Mouse (Mus musculus): Measurements from ENCODE around the gene Asb6. TPM values are rescaled to one million over a fixed set of nuclear protein-coding genes. Genes with fewer than 3 reads are reported as not detected.
A peak's percentile ranks its signal among the peaks of the same experiment; 100 is the strongest.

The Asb6 gene
- polyA plus RNA-seq, 1 experiment = 31.7 TPM

- no peak within 1 kb of the TSS; the same call in 1 of the 2 replicates for H3K27ac ChIP-seq (ENCODE audit: insufficient read depth, low read depth, low read length)
- WGBS = under 1% methylated on average over 44 of the region's 44 CpGs
- H3K36me3 ChIP-seq (ENCODE audit: control insufficient read depth, insufficient read depth, low read length) = no peaks in the 10 kb centered on the region
- no peaks in the 10 kb centered on the region for H3K27me3 ChIP-seq (ENCODE audit: control insufficient read depth, insufficient read depth, low read length)
- TF ChIP-seq POLR2A (IDR thresholded peaks at IDR 0.05; ENCODE audit: low read depth, low read length) (peak; percentile 50), CTCF (IDR thresholded peaks at IDR 0.05; ENCODE audit: extremely low read depth, insufficient read length, insufficient replicate concordance, low read depth, low read length) (no peak)
- H3K4me3 ChIP-seq (ENCODE audit: low read depth, low read length) = peak within 1 kb of the TSS; percentile 75
- peaks cover 8% of the 10 kb centered on the region; the same call in 1 of the 2 replicates for H3K4me1 ChIP-seq (ENCODE audit: control insufficient read depth, insufficient read depth, insufficient read length, low read length)
Observed at GRCm38 (mm10) chr2:30807648-30808295, 22.4 kb downstream of the Asb6 start, which contains the start of gene Ntmt1. Ntmt1 (plus strand) TSS chr2:30807826.

DNA sequence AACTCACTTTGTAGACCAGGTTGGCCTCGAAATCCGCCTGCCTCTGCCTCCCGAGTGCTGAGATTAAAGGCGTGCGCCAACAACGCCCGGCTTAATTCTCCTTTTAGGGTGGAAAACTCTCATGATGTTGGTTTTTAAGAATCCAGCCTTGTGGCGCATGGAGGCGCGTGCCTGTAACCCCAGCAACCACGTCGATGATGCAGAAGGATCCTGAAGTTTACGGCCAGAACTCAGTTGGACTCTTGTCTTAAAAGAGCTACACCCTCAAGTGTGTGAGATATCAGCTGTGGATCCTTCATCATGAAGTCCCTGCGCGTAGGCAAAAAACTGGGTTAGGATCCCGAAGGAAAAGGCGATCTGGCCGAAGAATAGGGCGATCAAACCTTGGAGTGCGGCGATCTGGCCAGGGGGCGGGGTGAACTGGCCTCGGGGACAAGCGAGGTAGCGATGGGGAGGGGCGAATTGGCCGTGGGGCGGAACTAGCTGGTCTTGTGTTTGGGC, 22.9 kb downstream of the Asb6 start:
- Histone ChIP-seq H3K27me3 (ENCODE audit: control insufficient read depth, insufficient read depth, low read length) (0 out of 2 replicates have a peak, but pooled peaks cover under 1% of the 10 kb centered on the region), H3K4me3 (ENCODE audit: low read depth, low read length) (peak overlapping the region; percentile 75), H3K27ac (ENCODE audit: insufficient read depth, low read depth, low read length) (no peak overlapping the region; the same call in 1 of the 2 replicates), H3K36me3 (ENCODE audit: control insufficient read depth, insufficient read depth, low read length) (no peaks in the 10 kb centered on the region), H3K4me1 (ENCODE audit: control insufficient read depth, insufficient read depth, insufficient read length, low read length) (peaks cover 8% of the 10 kb centered on the region; the same call in 1 of the 2 replicates)
- TF ChIP-seq CTCF (IDR thresholded peaks at IDR 0.05; ENCODE audit: extremely low read depth, insufficient read length, insufficient replicate concordance, low read depth, low read length) (no peak), POLR2A (IDR thresholded peaks at IDR 0.05; ENCODE audit: low read depth, low read length) (no peak)
- 5% methylated on average over 28 of the region's 28 CpGs for WGBS

DNA sequence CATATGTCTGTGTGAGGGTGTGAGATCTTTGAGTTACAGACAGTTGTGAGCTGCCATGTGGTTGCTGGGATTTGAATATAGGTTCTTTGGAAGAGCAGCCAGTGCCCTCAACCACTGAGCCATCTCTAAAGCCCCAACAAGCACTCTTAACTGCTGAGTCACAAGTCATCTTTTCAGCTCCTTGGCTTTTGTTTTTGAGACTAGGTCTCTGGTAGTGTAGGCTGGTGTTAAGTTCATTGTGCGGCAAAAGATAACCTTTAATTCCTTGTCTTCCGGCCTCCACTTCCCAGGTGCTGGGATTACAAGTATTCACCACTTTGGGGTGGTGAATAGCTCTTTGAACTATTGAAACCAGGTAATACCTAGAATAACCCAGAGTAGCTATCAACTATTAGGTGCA, 24.1 kb downstream of the Asb6 start:
- TF ChIP-seq CTCF (IDR thresholded peaks at IDR 0.05; ENCODE audit: extremely low read depth, insufficient read length, insufficient replicate concordance, low read depth, low read length) = no peak
- TF ChIP-seq POLR2A (IDR thresholded peaks at IDR 0.05; ENCODE audit: low read depth, low read length) = no peak
- H3K27ac ChIP-seq (ENCODE audit: insufficient read depth, low read depth, low read length) = no peak overlapping the region
- WGBS = 99% methylated on average over 2 of the region's 2 CpGs
- H3K27me3 ChIP-seq (ENCODE audit: control insufficient read depth, insufficient read depth, low read length) = peaks cover 11% of the 10 kb centered on the region
- H3K36me3 ChIP-seq (ENCODE audit: control insufficient read depth, insufficient read depth, low read length) = no peaks in the 10 kb centered on the region
- no peak overlapping the region for H3K4me3 ChIP-seq (ENCODE audit: low read depth, low read length)
- peaks cover 16% of the 10 kb centered on the region for H3K4me1 ChIP-seq (ENCODE audit: control insufficient read depth, insufficient read depth, insufficient read length, low read length)

- 77% methylated on average over 3 of the region's 3 CpGs for WGBS
- TF ChIP-seq CTCF (IDR thresholded peaks at IDR 0.05; ENCODE audit: extremely low read depth, insufficient read length, insufficient replicate concordance, low read depth, low read length) (no peak), POLR2A (IDR thresholded peaks at IDR 0.05; ENCODE audit: low read depth, low read length) (no peak)
- Histone ChIP-seq H3K27ac (ENCODE audit: insufficient read depth, low read depth, low read length) (no peak within 1 kb of the TSS), H3K4me1 (ENCODE audit: control insufficient read depth, insufficient read depth, insufficient read length, low read length) (peaks cover 15% of the 10 kb centered on the region), H3K27me3 (ENCODE audit: control insufficient read depth, insufficient read depth, low read length) (peaks cover 12% of the 10 kb centered on the region), H3K4me3 (ENCODE audit: low read depth, low read length) (no peak within 1 kb of the TSS), H3K36me3 (ENCODE audit: control insufficient read depth, insufficient read depth, low read length) (no peaks in the 10 kb centered on the region)
Observed at GRCm38 (mm10) chr2:30803604-30804003, 26.5 kb downstream of the Asb6 start, which contains the start of gene 1700001O22Rik. 1700001O22Rik (minus strand) TSS chr2:30803661.

GRCm38 (mm10) chr2:30801067-30801852, 28.9 kb downstream of the Asb6 start:
- no peak overlapping the region for H3K27ac ChIP-seq (ENCODE audit: insufficient read depth, low read depth, low read length)
- 1% methylated on average over 77 of the region's 77 CpGs for WGBS
- peak overlapping the region; percentile 53 for H3K4me3 ChIP-seq (ENCODE audit: low read depth, low read length)
- no peaks in the 10 kb centered on the region for H3K36me3 ChIP-seq (ENCODE audit: control insufficient read depth, insufficient read depth, low read length)
- peaks cover 12% of the 10 kb centered on the region for H3K27me3 ChIP-seq (ENCODE audit: control insufficient read depth, insufficient read depth, low read length)
- TF ChIP-seq POLR2A (IDR thresholded peaks at IDR 0.05; ENCODE audit: low read depth, low read length) (no peak), CTCF (IDR thresholded peaks at IDR 0.05; ENCODE audit: extremely low read depth, insufficient read length, insufficient replicate concordance, low read depth, low read length) (no peak)
- peaks cover 9% of the 10 kb centered on the region for H3K4me1 ChIP-seq (ENCODE audit: control insufficient read depth, insufficient read depth, insufficient read length, low read length)

DNA sequence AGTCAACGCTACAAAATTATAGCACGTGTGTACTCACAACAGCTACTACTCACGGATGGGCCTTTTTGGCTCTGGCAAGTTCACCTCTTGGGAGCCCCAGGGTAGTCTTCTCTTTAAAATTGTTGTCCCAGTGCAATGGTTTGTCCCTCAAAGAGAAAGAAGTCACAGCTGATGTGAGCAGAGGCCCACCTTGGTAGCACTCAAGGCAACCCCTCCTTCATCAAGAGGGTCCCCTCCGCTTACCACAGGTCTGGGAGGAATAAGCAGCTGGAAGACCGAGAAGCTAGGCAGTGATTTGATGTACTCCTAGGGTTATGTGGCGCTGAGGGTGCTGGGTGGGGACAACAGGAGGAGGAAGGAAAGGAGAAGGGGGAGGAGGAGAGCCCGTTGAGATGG, 29.5 kb downstream of the Asb6 start:
- H3K36me3 ChIP-seq (ENCODE audit: control insufficient read depth, insufficient read depth, low read length) = no peaks in the 10 kb centered on the region
- peaks cover 12% of the 10 kb centered on the region for H3K27me3 ChIP-seq (ENCODE audit: control insufficient read depth, insufficient read depth, low read length)
- TF ChIP-seq POLR2A (IDR thresholded peaks at IDR 0.05; ENCODE audit: low read depth, low read length) (no peak), CTCF (IDR thresholded peaks at IDR 0.05; ENCODE audit: extremely low read depth, insufficient read length, insufficient replicate concordance, low read depth, low read length) (no peak)
- H3K4me3 ChIP-seq (ENCODE audit: low read depth, low read length) = peak overlapping the region; percentile 53
- H3K4me1 ChIP-seq (ENCODE audit: control insufficient read depth, insufficient read depth, insufficient read length, low read length) = peaks cover 9% of the 10 kb centered on the region
- 50% methylated on average over 7 of the region's 7 CpGs for WGBS
- no peak overlapping the region for H3K27ac ChIP-seq (ENCODE audit: insufficient read depth, low read depth, low read length)

DNA sequence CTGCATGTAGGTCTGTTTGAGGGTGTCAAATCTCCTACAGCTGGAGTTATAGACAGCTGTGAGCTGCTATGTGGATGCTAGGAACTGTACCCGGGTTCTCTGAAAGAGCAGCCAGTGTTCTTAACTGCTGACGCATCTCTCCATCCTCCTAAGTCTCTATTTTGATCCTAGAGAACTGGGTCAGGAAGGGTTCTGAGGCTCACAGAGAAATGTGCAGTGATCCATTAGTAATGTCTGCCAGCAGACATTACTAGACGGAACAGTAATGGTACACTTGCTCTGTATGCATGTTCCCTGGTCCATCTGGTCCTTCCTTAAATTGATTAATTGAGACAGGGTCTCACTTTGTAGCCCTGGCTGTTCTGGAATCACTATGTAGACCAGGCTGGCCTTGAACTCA, 30.7 kb downstream of the Asb6 start:
- Histone ChIP-seq H3K27me3 (ENCODE audit: control insufficient read depth, insufficient read depth, low read length) (peaks cover 12% of the 10 kb centered on the region), H3K4me1 (ENCODE audit: control insufficient read depth, insufficient read depth, insufficient read length, low read length) (peaks cover 10% of the 10 kb centered on the region), H3K36me3 (ENCODE audit: control insufficient read depth, insufficient read depth, low read length) (no peaks in the 10 kb centered on the region), H3K4me3 (ENCODE audit: low read depth, low read length) (no peak overlapping the region), H3K27ac (ENCODE audit: insufficient read depth, low read depth, low read length) (no peak overlapping the region)
- TF ChIP-seq POLR2A (IDR thresholded peaks at IDR 0.05; ENCODE audit: low read depth, low read length) (no peak), CTCF (IDR thresholded peaks at IDR 0.05; ENCODE audit: extremely low read depth, insufficient read length, insufficient replicate concordance, low read depth, low read length) (no peak)
- 79% methylated on average over 3 of the region's 3 CpGs for WGBS

All from small intestine, adult 2 months (tissue).